Mouse (Mus musculus) ES-E14 (cell line): ENCODE results near the gene Crocc. TPM values are rescaled to one million over a fixed set of nuclear protein-coding genes. Genes with fewer than 3 reads are reported as not detected.

Source experiments
- DNase-seq: peaks from one replicate; pipeline ENCODE4 v3.0.0-alpha.2; 2013; ENCODE audit warnings: low read depth, low spot score
- H3K27ac ChIP-seq: 2 replicates; pipeline ENCODE4 v1.5.1; 2012; ENCODE audit warnings: low read depth, mild to moderate bottlenecking, low read length, moderate library complexity, mixed read lengths; ENCODE audit not compliant: poor library complexity, insufficient read depth, severe bottlenecking
- H3K36me3 ChIP-seq: 2 replicates; pipeline ENCODE4 v1.6.1; 2012; ENCODE audit warnings: mild to moderate bottlenecking, low read length, moderate library complexity, mixed read lengths; ENCODE audit not compliant: control insufficient read depth, poor library complexity, insufficient read depth, severe bottlenecking
- H3K4me1 ChIP-seq, 2 experiments: fragments of 150-350 bp in 1 of 2; sonication (generic) in 1 of 2; 2 replicates each; pipeline ENCODE4 v1.6.1; 2012; ENCODE audit warnings: low read length in 2 of 2, mild to moderate bottlenecking in 1 of 2, mixed read lengths in 1 of 2; ENCODE audit not compliant: control insufficient read depth in 2 of 2, insufficient read depth in 2 of 2, poor library complexity in 1 of 2
- H3K4me3 ChIP-seq, 2 experiments: fragments of 150-350 bp in 1 of 2; sonication (generic) in 1 of 2; 2 replicates each; pipeline ENCODE4 v1.5.1; 2012; ENCODE audit warnings: low read length in 2 of 2, low read depth in 1 of 2, mild to moderate bottlenecking in 1 of 2, mixed read lengths in 1 of 2; ENCODE audit not compliant: insufficient read depth in 1 of 2, poor library complexity in 1 of 2, severe bottlenecking in 1 of 2
- H3K9ac ChIP-seq: 2 replicates; pipeline ENCODE4 v1.6.1; 2012; ENCODE audit warnings: low read depth, mild to moderate bottlenecking, low read length, mixed read lengths; ENCODE audit not compliant: poor library complexity, insufficient read depth, severe bottlenecking
- H3K9me3 ChIP-seq: fragments of 150-350 bp; sonication (generic); 2 replicates; pipeline ENCODE4 v1.6.1; 2012; ENCODE audit warnings: low read depth, mild to moderate bottlenecking, low read length; ENCODE audit not compliant: control insufficient read depth, insufficient read depth
- CHD2 ChIP-seq: IDR thresholded peaks from 2 replicates; pipeline ENCODE4 v1.6.1; 2014; ENCODE audit warnings: mild to moderate bottlenecking, low read depth, low read length, inconsistent platforms
- HCFC1 ChIP-seq: IDR thresholded peaks from 2 replicates; pipeline ENCODE4 v1.6.1; 2012; ENCODE audit warnings: low read length, inconsistent platforms, borderline replicate concordance; ENCODE audit not compliant: insufficient read depth
- MAFK ChIP-seq: IDR thresholded peaks from 2 replicates; pipeline ENCODE4 v1.6.1; 2014; ENCODE audit warnings: mild to moderate bottlenecking, low read depth, low read length, inconsistent platforms; ENCODE audit not compliant: insufficient read depth
- ZC3H11A ChIP-seq: IDR thresholded peaks from 2 replicates; pipeline ENCODE4 v1.6.1; 2012; ENCODE audit warnings: low read depth, mild to moderate bottlenecking, inconsistent platforms, low read length, borderline replicate concordance
- ZNF384 ChIP-seq: IDR thresholded peaks from 2 replicates; pipeline ENCODE4 v1.6.1; 2012; ENCODE audit warnings: low read depth, low read length, inconsistent platforms
- in situ Hi-C, 2 experiments: fragments of 600-800 bp; cut with MboI; formaldehyde crosslinking; loops; one replicate each; pipeline ENCODE4 v1.15.1; 2025; ENCODE audit warnings: low sequenced_read_pairs in 2 of 2, inconsistent platforms in 1 of 2; ENCODE audit not compliant: unreplicated experiment in 2 of 2
- total RNA-seq: library from RNA; depleted of rRNA; stranded (reverse); fragments of 300-350 nt; gene quantifications from 2 replicates; pipeline ENCODE4 v1.2.3, GENCODE M21; 2012

Gene Crocc
- total RNA-seq, 1 experiment: 15.2 TPM

- TF ChIP-seq CHD2 (no peak), ZC3H11A (no peak), HCFC1 (no peak), ZNF384 (no peak), MAFK (no peak)
- peaks cover 4 to 25% of the 10 kb centered on the region in 2 experiments for H3K4me1 ChIP-seq
- no peak for DNase-seq
- no peaks in the 10 kb centered on the region for H3K36me3 ChIP-seq
- H3K9ac ChIP-seq: 0 out of 2 replicates have a peak overlapping the region, but pooled peaks have one; percentile 23
- no peaks in the 10 kb centered on the region for H3K9me3 ChIP-seq
- in situ Hi-C loops: no loop called here
- H3K27ac ChIP-seq: no peak overlapping the region
- peak overlapping the region; percentile 30 to 32; a peak in 2 of 4 replicates for H3K4me3 ChIP-seq
Observed at GRCm38 (mm10) chr4:141095016-141095415, 34.7 kb upstream of the Crocc start.

GRCm38 (mm10) chr4:141088714-141089113, 28.4 kb upstream of the Crocc start:
- no peak overlapping the region for H3K4me3 ChIP-seq

GRCm38 (mm10) chr4:141088033-141088432, 27.7 kb upstream of the Crocc start, which contains the start of gene Spata21:
Spata21 (plus strand) TSS chr4:141088333.
- Histone ChIP-seq H3K4me1 (peaks cover 0 to 7% of the 10 kb centered on the region in 2 experiments; a peak in 1 of 4 replicates), H3K4me3 (no peak within 1 kb of the TSS), H3K9ac (no peak within 1 kb of the TSS), H3K36me3 (no peaks in the 10 kb centered on the region), H3K9me3 (no peaks in the 10 kb centered on the region), H3K27ac (no peak within 1 kb of the TSS)
- in situ Hi-C loops: no loop called here
- DNase-seq: no peak
- TF ChIP-seq ZC3H11A (no peak), MAFK (no peak), ZNF384 (no peak)

More at GRCm38 (mm10) chr4:141088714-141089113, 28.4 kb upstream of the Crocc start:
- Histone ChIP-seq H3K9me3 (no peaks in the 10 kb centered on the region), H3K4me1 (peaks cover 0 to 7% of the 10 kb centered on the region in 2 experiments; a peak in 1 of 4 replicates), H3K36me3 (no peaks in the 10 kb centered on the region), H3K27ac (no peak overlapping the region), H3K9ac (no peak overlapping the region)
- in situ Hi-C loops: no loop called here
- DNase-seq: no peak
- TF ChIP-seq ZC3H11A (no peak), ZNF384 (no peak), CHD2 (no peak)

- TF ChIP-seq ZC3H11A (no peak), ZNF384 (no peak), MAFK (no peak), CHD2 (no peak), HCFC1 (no peak)
- peaks cover 0 to 7% of the 10 kb centered on the region in 2 experiments; a peak in 1 of 4 replicates for H3K4me1 ChIP-seq
- in situ Hi-C loops: no loop called here
- H3K36me3 ChIP-seq: no peaks in the 10 kb centered on the region
- no peaks in the 10 kb centered on the region for H3K9me3 ChIP-seq
- no peak for DNase-seq
- H3K27ac ChIP-seq: no peak overlapping the region
- no peak overlapping the region for H3K4me3 ChIP-seq
- H3K9ac ChIP-seq: no peak overlapping the region
Observed at GRCm38 (mm10) chr4:141086862-141087261, 26.5 kb upstream of the Crocc start.
